Mouse (Mus musculus) forebrain, embryonic 14.5 days (tissue): ENCODE data around the gene Krt28. TPM values are rescaled to one million over a fixed set of nuclear protein-coding genes. Genes with fewer than 3 reads are reported as not detected.
A peak's percentile ranks its signal among the peaks of the same experiment; 100 is the strongest.

Experiments
- ATAC-seq: fragments of 200-750 bp; cut with Nextera tagmentation; 2 replicates; pipeline ENCODE4 v1.8.0; 2017; ENCODE audit warnings: mild to moderate bottlenecking, moderate library complexity
- DNase-seq: peaks from one replicate; pipeline ENCODE4 v3.0.0-alpha.2; 2015; ENCODE audit warnings: low spot score
- H3K27ac ChIP-seq: fragments of 300-500 bp; sonication (generic); 2 replicates; pipeline ENCODE4 v1.5.1; 2014; ENCODE audit warnings: low read depth, mild to moderate bottlenecking, control low read depth, low read length, moderate library complexity
- H3K27me3 ChIP-seq: fragments of 300-500 bp; sonication (generic); replicated peaks from 2 replicates; pipeline ENCODE4 v1.6.1; 2014; ENCODE audit warnings: low read length, control low read depth, mixed read lengths; ENCODE audit not compliant: control insufficient read depth, insufficient read depth
- H3K36me3 ChIP-seq: fragments of 300-500 bp; sonication (generic); 2 replicates; pipeline ENCODE4 v1.6.1; 2014; ENCODE audit warnings: low read length, control low read depth; ENCODE audit not compliant: control insufficient read depth, insufficient read depth
- H3K4me1 ChIP-seq: fragments of 300-500 bp; sonication (generic); 2 replicates; pipeline ENCODE4 v1.6.1; 2014; ENCODE audit warnings: antibody characterized with exemption, low read length, control low read depth; ENCODE audit not compliant: control insufficient read depth, insufficient read depth
- H3K4me2 ChIP-seq: fragments of 300-500 bp; sonication (generic); 2 replicates; pipeline ENCODE4 v1.6.1; 2014; ENCODE audit warnings: mild to moderate bottlenecking, control low read depth, low read length
- H3K4me3 ChIP-seq: fragments of 300-500 bp; sonication (generic); 2 replicates; pipeline ENCODE4 v1.5.1; 2014; ENCODE audit warnings: low read depth, low read length, control low read depth
- H3K9ac ChIP-seq: fragments of 300-500 bp; sonication (generic); 2 replicates; pipeline ENCODE4 v1.6.1; 2014; ENCODE audit warnings: mild to moderate bottlenecking, low read length, control low read depth, moderate library complexity
- H3K9me3 ChIP-seq: fragments of 300-500 bp; sonication (generic); replicated peaks from 2 replicates; pipeline ENCODE4 v1.6.1; 2016; ENCODE audit warnings: low read length, control low read depth, mixed read lengths; ENCODE audit not compliant: control insufficient read depth
- WGBS: fragments of 180-500 bp; shearing (Covaris S2); extraction: QIAGEN DNeasy Blood & Tissue Kit; methylation state at CpG from one replicate; pipeline ENCODE4 v1.1.7; 2014; 5-methylcytosine and 5-hydroxymethylcytosine counted together
- polyA plus RNA-seq: library from polyadenylated mRNA; unstranded; fragments of >200 nt; fragmentation: Nextera tagmentation; extraction: Ambion mirVana; gene quantifications from 2 replicates; pipeline ENCODE4 v1.2.1, GENCODE M21; 2014

The Krt28 gene
- polyA plus RNA-seq, 1 experiment from 2014 or later: 0.34 TPM

DNA sequence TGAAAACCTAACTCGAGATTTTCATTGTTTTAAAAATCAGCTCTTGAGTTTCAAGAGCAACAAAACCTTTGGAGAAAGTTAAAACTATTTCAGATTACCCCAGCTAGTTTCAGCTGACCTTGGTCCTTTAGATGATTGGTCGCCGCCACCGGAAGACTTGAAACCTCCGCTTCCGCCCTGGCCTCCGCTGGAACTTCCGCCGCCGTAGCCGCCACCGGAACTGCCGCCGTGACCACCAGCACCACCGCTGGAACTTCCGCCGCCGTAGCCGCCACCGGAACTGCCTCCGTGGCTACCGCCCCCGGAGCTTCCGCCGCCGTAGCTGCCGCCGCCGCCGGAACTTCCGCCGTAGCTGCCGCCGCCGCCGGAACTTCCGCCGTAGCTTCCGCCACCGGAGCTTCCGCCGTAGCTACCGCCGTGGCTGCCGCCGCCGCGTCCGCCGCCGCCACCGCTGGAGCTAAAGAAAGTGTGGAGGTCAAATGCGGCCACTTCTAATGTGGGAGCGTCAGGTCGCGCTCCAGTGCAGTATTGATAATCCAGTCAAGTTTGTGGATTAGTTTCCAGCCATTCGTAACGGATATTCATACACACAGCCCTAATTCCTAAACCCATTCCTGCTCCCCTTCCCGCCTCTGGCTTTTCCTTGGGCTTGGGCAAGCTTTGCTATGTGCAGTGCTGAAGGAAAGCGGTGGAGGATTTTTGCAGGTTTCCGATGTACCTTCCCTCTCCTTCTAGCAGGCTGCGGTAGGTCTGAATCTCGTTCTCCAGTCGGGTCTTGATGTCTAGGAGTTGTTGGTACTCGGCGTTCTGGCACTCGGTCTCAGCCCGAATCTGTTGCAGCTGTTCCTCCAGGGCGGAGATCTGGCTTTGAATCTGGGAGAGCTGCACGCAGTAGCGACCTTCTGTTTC, 11.4 kb upstream of the Krt28 start:
- 1% methylated on average over 71 of the region's 71 CpGs for WGBS
- H3K4me1 ChIP-seq: peaks cover 5% of the 10 kb centered on the region; the same call in 1 of the 2 replicates
- H3K9me3 ChIP-seq: no peaks in the 10 kb centered on the region
- peak; percentile 89 for DNase-seq
- H3K27me3 ChIP-seq: no peaks in the 10 kb centered on the region
- H3K27ac ChIP-seq: peak overlapping the region; percentile 96
- no peaks in the 10 kb centered on the region for H3K36me3 ChIP-seq
- H3K4me2 ChIP-seq: peak overlapping the region; percentile 66
- ATAC-seq: peak; percentile 94
- H3K4me3 ChIP-seq: peak overlapping the region; percentile 57
- peak overlapping the region; percentile 73 for H3K9ac ChIP-seq

DNA sequence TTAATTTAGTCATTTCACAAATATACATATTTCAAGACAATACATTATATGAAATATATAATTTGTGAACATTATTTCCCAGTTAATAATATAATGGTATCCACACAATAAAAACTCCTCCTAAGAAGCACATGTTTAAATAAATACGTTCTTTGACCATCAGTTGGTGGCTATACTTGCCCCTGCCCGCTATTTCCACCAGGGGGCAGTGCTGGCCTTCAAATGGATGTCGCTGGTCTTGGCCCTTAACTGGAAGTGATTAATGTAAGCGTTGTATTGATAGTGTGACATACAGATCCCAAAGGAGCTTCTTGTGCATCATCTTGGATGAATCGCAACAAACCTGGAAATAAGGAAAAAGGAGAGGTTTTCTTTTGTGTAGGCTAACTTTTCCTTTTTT, 4.9 kb upstream of the Krt28 start:
- Histone ChIP-seq H3K4me2 (no peak overlapping the region), H3K27ac (no peak overlapping the region), H3K9me3 (no peaks in the 10 kb centered on the region), H3K9ac (no peak overlapping the region), H3K27me3 (no peaks in the 10 kb centered on the region), H3K36me3 (no peaks in the 10 kb centered on the region), H3K4me1 (no peaks in the 10 kb centered on the region), H3K4me3 (no peak overlapping the region)
- 14% methylated on average over 5 of the region's 5 CpGs for WGBS
- ATAC-seq (peak; percentile 54; the same call in 1 of the 2 replicates), DNase-seq (peak; percentile 81)

GRCm38 (mm10) chr11:99369853-99370451, 4.8 kb downstream of the Krt28 start:
- Histone ChIP-seq H3K36me3 (no peaks in the 10 kb centered on the region), H3K9me3 (no peaks in the 10 kb centered on the region), H3K4me2 (no peak overlapping the region), H3K27me3 (no peaks in the 10 kb centered on the region), H3K9ac (no peak overlapping the region), H3K4me1 (no peaks in the 10 kb centered on the region), H3K4me3 (no peak overlapping the region), H3K27ac (no peak overlapping the region)
- ATAC-seq (no peak), DNase-seq (no peak)
- 82% methylated on average over 8 of the region's 8 CpGs for WGBS

GRCm38 (mm10) chr11:99369229-99369628, 5.5 kb downstream of the Krt28 start:
- 17% methylated on average over 3 of the region's 3 CpGs for WGBS

GRCm38 (mm10) chr11:99366791-99367190, 7.9 kb downstream of the Krt28 start:
- H3K27ac ChIP-seq: no peak overlapping the region
- H3K9me3 ChIP-seq: no peaks in the 10 kb centered on the region
- H3K36me3 ChIP-seq: no peaks in the 10 kb centered on the region
- H3K9ac ChIP-seq: no peak overlapping the region
- 39% methylated on average over 10 of the region's 10 CpGs for WGBS
- no peak for ATAC-seq
- no peak for DNase-seq
- no peak overlapping the region for H3K4me2 ChIP-seq
- no peaks in the 10 kb centered on the region for H3K4me1 ChIP-seq
- no peak overlapping the region for H3K4me3 ChIP-seq
- H3K27me3 ChIP-seq: no peaks in the 10 kb centered on the region

More at GRCm38 (mm10) chr11:99369229-99369628, 5.5 kb downstream of the Krt28 start:
- no peak for ATAC-seq
- Histone ChIP-seq H3K4me3 (no peak overlapping the region), H3K27ac (no peak overlapping the region), H3K4me1 (no peaks in the 10 kb centered on the region), H3K4me2 (no peak overlapping the region), H3K36me3 (no peaks in the 10 kb centered on the region), H3K27me3 (no peaks in the 10 kb centered on the region), H3K9me3 (no peaks in the 10 kb centered on the region), H3K9ac (no peak overlapping the region)
- peak; percentile 29 for DNase-seq

GRCm38 (mm10) chr11:99364412-99364811, 10.3 kb downstream of the Krt28 start:
- Histone ChIP-seq H3K36me3 (no peaks in the 10 kb centered on the region), H3K4me1 (no peaks in the 10 kb centered on the region), H3K27me3 (no peaks in the 10 kb centered on the region), H3K9ac (no peak overlapping the region), H3K4me2 (no peak overlapping the region), H3K9me3 (no peaks in the 10 kb centered on the region), H3K27ac (no peak overlapping the region), H3K4me3 (no peak overlapping the region)
- 24% methylated on average over 9 of the region's 9 CpGs for WGBS
- DNase-seq (peak; percentile 69), ATAC-seq (no peak)

DNA sequence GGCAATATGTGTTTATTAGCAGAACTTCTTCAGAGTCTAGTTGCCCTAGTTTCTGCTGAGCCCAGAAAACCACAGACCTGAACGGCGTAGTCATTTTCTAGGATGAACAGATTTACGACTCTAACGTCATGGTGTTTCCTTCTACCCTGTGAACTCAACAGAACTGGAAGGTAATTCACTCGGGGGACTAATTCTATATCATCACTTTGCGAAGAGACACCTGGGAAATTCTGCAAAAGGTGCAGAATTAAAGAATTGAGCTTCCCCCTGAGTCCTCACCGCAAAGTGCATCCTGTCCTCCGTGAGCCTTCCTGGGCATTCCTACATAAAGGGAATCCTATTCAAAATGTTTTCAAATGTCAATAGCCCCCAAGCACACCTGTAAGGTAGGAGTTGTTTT, 13.3 kb downstream of the Krt28 start:
- ATAC-seq (no peak), DNase-seq (no peak)
- Histone ChIP-seq H3K9ac (no peak overlapping the region), H3K36me3 (no peaks in the 10 kb centered on the region), H3K27me3 (no peaks in the 10 kb centered on the region), H3K27ac (no peak overlapping the region), H3K9me3 (no peaks in the 10 kb centered on the region), H3K4me2 (no peak overlapping the region), H3K4me3 (no peak overlapping the region), H3K4me1 (no peaks in the 10 kb centered on the region)
- 92% methylated on average over 8 of the region's 8 CpGs for WGBS

DNA sequence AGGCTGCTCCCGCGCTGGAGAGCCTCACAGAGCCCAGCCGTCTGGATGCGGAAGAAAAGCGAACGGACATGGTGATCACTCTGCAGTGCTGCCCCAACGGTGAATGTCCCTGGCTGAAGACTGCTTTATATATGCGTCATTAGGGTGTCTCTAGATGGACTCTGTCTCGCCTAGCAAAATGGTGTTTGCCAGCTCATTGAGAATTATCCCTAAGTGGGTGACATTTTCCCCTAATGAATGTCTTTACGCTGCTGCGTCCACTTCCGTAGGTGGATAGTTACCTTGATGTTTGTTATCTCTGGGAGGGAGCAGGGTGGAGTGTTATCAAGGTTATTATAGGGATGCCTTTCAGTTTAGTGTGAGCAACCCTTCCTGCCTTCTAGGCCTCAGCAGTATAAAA, 23.7 kb downstream of the Krt28 start, which contains the start of gene Krt27:
Gene Krt27 (minus strand): TSS at position 101 of the 400 bp plus-strand sequence.
- Histone ChIP-seq H3K9me3 (no peaks in the 10 kb centered on the region), H3K4me2 (no peak within 1 kb of the TSS), H3K9ac (no peak within 1 kb of the TSS), H3K36me3 (no peaks in the 10 kb centered on the region), H3K27ac (no peak within 1 kb of the TSS), H3K27me3 (no peaks in the 10 kb centered on the region), H3K4me3 (no peak within 1 kb of the TSS), H3K4me1 (no peaks in the 10 kb centered on the region)
- 82% methylated on average over 12 of the region's 12 CpGs for WGBS
- DNase-seq: no peak
- ATAC-seq: no peak
